Mouse (Mus musculus) gastrocnemius, postnatal 14 days (tissue): ENCODE measurements at regions not wholly inside any gene's neighbourhood (a gene's known extent, or its start where the extent isn't known, plus 50 kb on each side); places are given as distances from the start of the nearest gene placed in this dataset.

Experiments
- DNase-seq: peaks from one replicate; pipeline ENCODE4 v3.0.0; 2021; ENCODE audit warnings: mixed read lengths
- intact Hi-C: fragments of 180-260 bp; cut with DNase I; formaldehyde crosslinking; loops from one replicate; pipeline ENCODE4 v1.15.1; 2025; ENCODE audit warnings: low total_unique reads

GRCm38 (mm10) chr15:62735334-62735733 is 1109.6 kb downstream of the Gsdmc2 start:
- no peak for DNase-seq
- intact Hi-C loops: no loop called here

- no peak for DNase-seq
- intact Hi-C loops: no loop called here
Observed at GRCm38 (mm10) chr15:62734900-62735299, 1110.1 kb downstream of the Gsdmc2 start.

- DNase-seq: no peak
- intact Hi-C loops: no loop called here
Observed at GRCm38 (mm10) chr15:62730524-62730923, 1114.5 kb downstream of the Gsdmc2 start.

GRCm38 (mm10) chr15:62714265-62714664 is 1130.7 kb downstream of the Gsdmc2 start:
- no peak for DNase-seq
- intact Hi-C loops: no loop called here

- intact Hi-C loops: no loop called here
- no peak for DNase-seq
Observed at GRCm38 (mm10) chr15:62712543-62713131, 1132.3 kb downstream of the Gsdmc2 start.

- intact Hi-C loops: no loop called here
- no peak for DNase-seq
Observed at GRCm38 (mm10) chr15:62712060-62712542, 1132.9 kb downstream of the Gsdmc2 start.

GRCm38 (mm10) chr15:62709546-62709945 is 1135.4 kb downstream of the Gsdmc2 start:
- intact Hi-C loops: no loop called here
- DNase-seq: peak; percentile 12

GRCm38 (mm10) chr15:62698559-62698958 is 1146.4 kb downstream of the Gsdmc2 start:
- DNase-seq: no peak

GRCm38 (mm10) chr15:62694734-62695133 is 1150.2 kb downstream of the Gsdmc2 start:
- no peak for DNase-seq
- intact Hi-C loops: no loop called here

More at GRCm38 (mm10) chr15:62698559-62698958, 1146.4 kb downstream of the Gsdmc2 start:
- intact Hi-C loops: no loop called here

- no peak for DNase-seq
Observed at GRCm38 (mm10) chr15:62693671-62694070, 1151.3 kb downstream of the Gsdmc2 start.

GRCm38 (mm10) chr15:62673410-62673809 is 1171.6 kb downstream of the Gsdmc2 start:
- no peak for DNase-seq
- intact Hi-C loops: no loop called here

More at GRCm38 (mm10) chr15:62693671-62694070, 1151.3 kb downstream of the Gsdmc2 start:
- intact Hi-C loops: no loop called here

- no peak for DNase-seq
- intact Hi-C loops: no loop called here
Observed at GRCm38 (mm10) chr15:62670026-62670425, 1175.0 kb downstream of the Gsdmc2 start.

- no peak for DNase-seq
- intact Hi-C loops: no loop called here
Observed at GRCm38 (mm10) chr15:62659096-62659495, 1185.9 kb downstream of the Gsdmc2 start.

GRCm38 (mm10) chr15:62658695-62659094 is 1186.3 kb downstream of the Gsdmc2 start:
- intact Hi-C loops: no loop called here
- DNase-seq: no peak

GRCm38 (mm10) chr15:62646476-62647168 is 1198.4 kb downstream of the Gsdmc2 start:
- intact Hi-C loops: no loop called here
- no peak for DNase-seq

GRCm38 (mm10) chr15:62644744-62645143 is 1200.2 kb downstream of the Gsdmc2 start:
- intact Hi-C loops: no loop called here
- no peak for DNase-seq

GRCm38 (mm10) chr15:62644296-62644695 is 1200.7 kb downstream of the Gsdmc2 start:
- DNase-seq: no peak
- intact Hi-C loops: no loop called here

- DNase-seq: peak; percentile 17
- intact Hi-C loops: no loop called here
Observed at GRCm38 (mm10) chr15:62641051-62641710, 1203.8 kb downstream of the Gsdmc2 start.

- intact Hi-C loops: no loop called here
- DNase-seq: no peak
Observed at GRCm38 (mm10) chr15:62625406-62625805, 1219.6 kb downstream of the Gsdmc2 start.

GRCm38 (mm10) chr15:62616042-62616441 is 1228.9 kb downstream of the Gsdmc2 start:
- intact Hi-C loops: no loop called here
- DNase-seq: no peak

GRCm38 (mm10) chr15:62596735-62597134 is 1248.2 kb downstream of the Gsdmc2 start:
- intact Hi-C loops: no loop called here
- no peak for DNase-seq
